Mouse (Mus musculus): Measurements from ENCODE around the gene Gm21987.

Gm21987 gene

GRCm38 (mm10) chr16:38348217-38348761 lies 1.4 kb downstream of the Gm21987 start:
- DNase-seq (ENCODE audit: low spot score in 2 of 2), result no peak

GRCm38 (mm10) chr16:38349881-38350280 lies 3.0 kb downstream of the Gm21987 start:
- DNase-seq (ENCODE audit: low spot score in 2 of 2), result no peak

GRCm38 (mm10) chr16:38350361-38350855 lies 3.6 kb downstream of the Gm21987 start:
- DNase-seq (ENCODE audit: low spot score in 2 of 2), result no peak

DNA sequence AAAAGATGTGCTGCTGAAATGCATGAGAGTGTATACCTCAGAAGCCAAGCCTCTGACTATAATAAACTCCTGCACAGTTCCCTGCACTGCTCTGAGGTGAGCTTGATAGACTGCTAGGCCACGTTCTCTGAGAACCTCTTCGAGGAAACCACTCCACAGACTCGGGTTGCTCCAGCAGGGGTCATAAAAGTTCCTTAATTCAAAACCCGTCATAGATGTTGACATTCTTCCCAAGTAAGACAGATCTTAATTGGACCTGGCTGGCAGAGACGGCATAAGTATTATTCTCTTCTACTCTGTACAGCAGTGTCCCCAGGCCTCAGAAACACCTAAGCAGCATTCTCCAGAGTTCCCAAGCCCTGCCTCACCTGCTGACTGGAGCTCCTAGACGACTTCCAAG lies 4.1 kb downstream of the Gm21987 start:
- DNase-seq (ENCODE audit: low spot score in 2 of 2), result no peak

GRCm38 (mm10) chr16:38352031-38352430 lies 5.2 kb downstream of the Gm21987 start:
- no peak for DNase-seq (ENCODE audit: low spot score in 2 of 2)

GRCm38 (mm10) chr16:38352851-38353250 lies 6.0 kb downstream of the Gm21987 start:
- DNase-seq (ENCODE audit: low spot score in 2 of 2), result no peak

GRCm38 (mm10) chr16:38353642-38354041 lies 6.8 kb downstream of the Gm21987 start:
- no peak for DNase-seq (ENCODE audit: low spot score in 2 of 2)

GRCm38 (mm10) chr16:38354185-38354913 lies 7.5 kb downstream of the Gm21987 start:
- DNase-seq (ENCODE audit: low spot score in 2 of 2), result no peak

GRCm38 (mm10) chr16:38358256-38358812 lies 11.5 kb downstream of the Gm21987 start:
- no peak for DNase-seq (ENCODE audit: low spot score in 2 of 2)

DNA sequence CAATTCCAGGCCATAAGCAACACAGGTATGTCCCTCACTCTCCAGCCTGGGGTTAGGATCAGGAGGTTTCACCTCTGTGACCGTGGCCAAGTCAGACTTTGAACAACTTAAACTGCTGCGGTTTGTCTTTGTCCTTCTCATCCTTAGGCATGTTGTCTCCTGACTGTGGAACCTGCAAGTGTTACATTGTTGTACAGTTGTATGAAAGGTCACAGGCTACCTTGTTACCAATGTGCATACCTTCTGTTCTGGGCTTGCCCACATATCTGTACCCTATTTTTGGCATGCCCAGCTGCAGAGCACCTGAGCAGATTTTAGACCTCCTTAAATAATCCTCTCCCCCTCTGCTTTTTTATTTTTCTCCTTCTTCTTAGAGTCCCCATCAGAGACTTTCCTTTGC lies 12.4 kb downstream of the Gm21987 start:
- DNase-seq (ENCODE audit: low spot score in 2 of 2), result no peak

GRCm38 (mm10) chr16:38359857-38360256 lies 13.0 kb downstream of the Gm21987 start:
- DNase-seq (ENCODE audit: low spot score in 2 of 2), result no peak

DNA sequence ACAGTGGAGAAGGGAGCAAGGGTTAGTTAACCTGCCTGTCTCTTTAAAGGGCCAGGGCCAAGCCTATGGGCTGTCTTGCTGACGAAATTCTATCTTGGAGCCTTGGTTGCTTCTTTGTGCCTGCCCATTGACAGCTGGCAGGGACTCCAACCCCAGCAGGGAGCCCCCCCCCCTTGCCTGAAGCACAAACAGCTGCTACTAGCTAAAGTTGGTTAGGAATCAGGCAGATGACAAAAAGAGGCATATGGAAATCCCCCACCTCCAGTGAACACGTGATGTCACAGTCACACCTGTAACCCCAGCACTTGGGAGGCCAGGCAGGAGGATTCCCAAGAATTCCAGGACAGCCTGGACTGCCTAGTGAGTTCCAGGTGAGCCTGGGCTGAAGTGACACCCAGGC lies 13.5 kb downstream of the Gm21987 start:
- no peak for DNase-seq (ENCODE audit: low spot score in 2 of 2)

- no peak for DNase-seq (ENCODE audit: low spot score in 2 of 2)
Observed at GRCm38 (mm10) chr16:38361933-38362332, 15.1 kb downstream of the Gm21987 start, which contains the start of gene Popdc2. TSS of gene Popdc2 (plus strand) at chr16:38362209.

DNA sequence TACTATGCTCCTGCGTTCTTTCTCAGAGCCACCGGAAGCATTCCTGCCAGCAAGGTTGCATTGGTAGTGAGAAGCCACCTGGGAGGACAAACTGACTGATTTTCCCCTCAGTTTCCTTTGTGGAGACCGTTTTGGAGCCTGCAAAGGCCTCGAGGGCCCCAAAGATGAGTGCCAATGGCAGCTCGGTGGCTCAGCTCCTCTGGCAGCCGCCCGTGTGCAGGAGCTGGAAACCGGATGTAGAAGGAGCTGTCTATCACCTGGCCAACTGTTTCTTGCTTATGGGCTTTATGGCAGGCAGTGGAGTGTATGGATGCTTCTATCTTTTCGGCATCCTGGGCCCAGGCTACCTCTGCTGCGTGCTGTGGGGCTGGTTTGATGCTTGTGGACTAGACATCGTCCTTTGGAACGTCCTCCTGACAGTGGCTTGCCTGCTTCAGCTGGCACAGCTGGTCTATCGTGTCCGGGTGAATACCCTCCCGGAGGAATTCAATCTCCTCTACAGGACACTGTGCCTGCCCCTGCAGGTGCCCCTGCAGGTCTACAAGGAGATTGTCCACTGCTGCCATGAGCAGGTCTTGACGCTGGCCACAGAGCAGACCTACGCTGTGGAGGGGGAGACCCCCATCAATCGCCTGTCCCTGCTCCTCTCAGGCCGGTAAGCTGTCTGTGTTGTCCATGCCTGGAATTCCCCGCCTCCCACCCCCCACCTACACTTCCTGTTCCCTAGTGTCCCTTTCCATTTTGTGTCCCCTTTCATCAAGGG lies 15.8 kb downstream of the Gm21987 start:
- DNase-seq (ENCODE audit: low spot score in 2 of 2), result no peak

- DNase-seq (ENCODE audit: low spot score in 2 of 2), result no peak
Observed at GRCm38 (mm10) chr16:38363256-38363595, 16.4 kb downstream of the Gm21987 start.

- no peak for DNase-seq (ENCODE audit: low spot score in 2 of 2)
Observed at GRCm38 (mm10) chr16:38363657-38364056, 16.8 kb downstream of the Gm21987 start.

- DNase-seq (ENCODE audit: low spot score in 2 of 2), result peak in 1 of 2 experiments; percentile 18
Observed at GRCm38 (mm10) chr16:38365390-38365789, 18.6 kb downstream of the Gm21987 start.

- DNase-seq (ENCODE audit: low spot score in 2 of 2), result peak in 1 of 2 experiments; percentile 48
Observed at GRCm38 (mm10) chr16:38366231-38366630, 19.4 kb downstream of the Gm21987 start.

- DNase-seq (ENCODE audit: low spot score in 2 of 2), result peak; percentile 80 to 89
Observed at GRCm38 (mm10) chr16:38368336-38368735, 21.5 kb downstream of the Gm21987 start.

- no peak for DNase-seq (ENCODE audit: low spot score in 2 of 2)
Observed at GRCm38 (mm10) chr16:38369000-38369399, 22.2 kb downstream of the Gm21987 start.

DNA sequence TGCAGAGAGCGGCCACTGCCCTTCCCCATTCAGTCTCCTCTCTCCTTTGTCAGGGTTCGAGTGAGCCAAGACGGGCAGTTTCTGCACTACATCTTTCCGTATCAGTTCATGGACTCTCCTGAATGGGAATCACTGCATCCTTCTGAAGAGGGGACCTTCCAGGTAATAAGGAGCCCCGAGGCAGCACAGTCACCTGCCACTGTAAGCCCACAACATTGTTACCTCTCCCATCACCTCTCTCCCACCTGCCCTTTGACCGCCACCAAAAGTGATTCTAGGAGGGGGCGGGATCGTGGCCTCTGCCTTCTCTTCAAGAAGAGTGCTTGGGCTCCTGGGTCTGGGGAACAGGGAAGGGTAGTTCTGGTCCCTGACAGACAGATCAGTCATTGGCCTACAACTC lies 22.6 kb downstream of the Gm21987 start:
- DNase-seq (ENCODE audit: low spot score in 2 of 2), result no peak

DNA sequence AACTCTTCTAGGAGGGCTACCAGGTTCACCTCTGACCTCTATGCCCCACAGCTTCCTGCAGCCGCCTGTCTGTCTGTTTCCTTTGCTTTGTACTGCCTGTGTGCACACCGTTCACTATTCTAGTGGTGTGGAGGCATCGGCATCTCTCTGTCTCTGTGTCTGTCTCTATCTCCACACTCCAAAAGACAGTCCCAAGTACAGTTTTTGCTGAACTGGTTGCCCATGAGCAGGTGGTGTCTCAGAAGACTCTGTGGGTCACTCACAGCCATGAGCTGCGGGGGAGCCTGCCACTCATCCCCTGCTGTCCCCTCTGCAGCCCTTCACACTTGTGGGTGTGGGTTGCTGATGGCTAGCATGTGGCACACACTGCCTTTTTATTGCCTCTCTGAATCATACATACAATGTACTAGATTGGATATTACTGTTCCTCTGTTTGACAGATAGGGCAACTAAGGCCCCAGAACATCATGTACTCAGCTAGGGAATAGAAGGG lies 23.2 kb downstream of the Gm21987 start:
- no peak for DNase-seq (ENCODE audit: low spot score in 2 of 2)
